Mouse (Mus musculus) limb, embryonic 11.5 days (tissue): ENCODE results near the gene Bzw2. TPM values are rescaled to one million over a fixed set of nuclear protein-coding genes. Genes with fewer than 3 reads are reported as not detected.

Experiments used
- ATAC-seq: fragments of 200-750 bp; cut with Nextera tagmentation; 2 replicates; pipeline ENCODE4 v1.8.0; 2017; ENCODE audit warnings: low read depth; ENCODE audit not compliant: insufficient number of reproducible peaks, low FRiP score, low TSS enrichment
- DNase-seq: peaks from one replicate; pipeline ENCODE4 v3.0.0-alpha.2; 2015; ENCODE audit warnings: low spot score
- H3K27ac ChIP-seq: fragments of 300-500 bp; sonication (generic); replicated peaks from 2 replicates; pipeline ENCODE4 v1.5.1; 2014; ENCODE audit warnings: low read depth, mild to moderate bottlenecking, low read length
- H3K27me3 ChIP-seq: fragments of 300-500 bp; sonication (generic); 2 replicates; pipeline ENCODE4 v1.6.1; 2014; ENCODE audit warnings: mild to moderate bottlenecking, low read length, mixed read lengths; ENCODE audit not compliant: control insufficient read depth, insufficient read depth
- H3K36me3 ChIP-seq: fragments of 300-500 bp; sonication (generic); 2 replicates; pipeline ENCODE4 v1.6.1; 2014; ENCODE audit warnings: mild to moderate bottlenecking, low read length, moderate library complexity, mixed read lengths; ENCODE audit not compliant: control insufficient read depth, insufficient read depth
- H3K4me1 ChIP-seq: fragments of 300-500 bp; sonication (generic); 2 replicates; pipeline ENCODE4 v1.6.1; 2014; ENCODE audit warnings: low read length, mixed read lengths; ENCODE audit not compliant: control insufficient read depth, insufficient read depth
- H3K4me2 ChIP-seq: fragments of 300-500 bp; sonication (generic); 2 replicates; pipeline ENCODE4 v1.6.1; 2014; ENCODE audit warnings: low read depth, mild to moderate bottlenecking, moderate library complexity; ENCODE audit not compliant: severe bottlenecking
- H3K4me3 ChIP-seq: fragments of 300-500 bp; sonication (generic); 2 replicates; pipeline ENCODE4 v1.5.1; 2014; ENCODE audit warnings: low read depth, low read length
- H3K9ac ChIP-seq: fragments of 300-500 bp; sonication (generic); 2 replicates; pipeline ENCODE4 v1.6.1; 2014; ENCODE audit warnings: mild to moderate bottlenecking, low read length
- H3K9me3 ChIP-seq: fragments of 300-500 bp; sonication (generic); 2 replicates; pipeline ENCODE4 v1.6.1; 2016; ENCODE audit warnings: low read length; ENCODE audit not compliant: control insufficient read depth
- WGBS: fragments of 180-500 bp; shearing (Covaris S2); extraction: QIAGEN DNeasy Blood & Tissue Kit; methylation state at CpG from one replicate; pipeline ENCODE4 v1.1.7; 2014; 5-methylcytosine and 5-hydroxymethylcytosine counted together
- polyA plus RNA-seq: library from polyadenylated mRNA; unstranded; fragments of >200 nt; fragmentation: Nextera tagmentation; extraction: Ambion mirVana; gene quantifications from 2 replicates; pipeline ENCODE4 v1.2.1, GENCODE M21; 2014

Gene Bzw2
- polyA plus RNA-seq, 1 experiment from 2014 or later: 328 TPM

- Histone ChIP-seq H3K27me3 (no peaks in the 10 kb centered on the region), H3K4me2 (no peak overlapping the region), H3K36me3 (no peaks in the 10 kb centered on the region), H3K4me1 (peaks cover 6% of the 10 kb centered on the region; the same call in 1 of the 2 replicates), H3K27ac (no peak overlapping the region), H3K4me3 (no peak overlapping the region), H3K9ac (no peak overlapping the region), H3K9me3 (no peaks in the 10 kb centered on the region)
- DNase-seq (no peak), ATAC-seq (no peak)
- 71% methylated on average over 2 of the region's 2 CpGs for WGBS
Observed at GRCm38 (mm10) chr12:36044691-36045090, 113.2 kb downstream of the Bzw2 start.

GRCm38 (mm10) chr12:36042348-36042778 lies 115.5 kb downstream of the Bzw2 start, which contains the start of gene Tspan13:
Gene Tspan13, minus strand, starts transcription at chr12:36042500.
- 0% methylated on average over 35 of the region's 35 CpGs for WGBS
- Histone ChIP-seq H3K4me2 (peak within 1 kb of the TSS; percentile 90), H3K27me3 (no peaks in the 10 kb centered on the region), H3K9me3 (no peaks in the 10 kb centered on the region), H3K9ac (peak within 1 kb of the TSS; percentile 88), H3K4me1 (peaks cover 6% of the 10 kb centered on the region; the same call in 1 of the 2 replicates), H3K4me3 (peak within 1 kb of the TSS; percentile 91), H3K36me3 (no peaks in the 10 kb centered on the region), H3K27ac (0 out of 2 replicates have a peak within 1 kb of the TSS, but pooled peaks have one; percentile 21)
- ATAC-seq (peak; percentile 99), DNase-seq (peak; percentile 92)

Other genes starting within 250 kb of the Bzw2 start
- gene Agr3, start 232.5 kb downstream of the Bzw2 start, polyA plus RNA-seq: 0.24 TPM in 1 of 2 replicates, not detected in the other
- not detected in 2 replicates for gene Agr2, start 165.2 kb downstream of the Bzw2 start, polyA plus RNA-seq
- gene Tspan13, start 115.6 kb downstream of the Bzw2 start, polyA plus RNA-seq: 54.7 and 57.6 TPM in 2 replicates
- gene Ankmy2, start 966 bp downstream of the Bzw2 start, polyA plus RNA-seq: 28.1 and 28.5 TPM in 2 replicates
- not detected in 2 replicates for gene Lrrc72, start 95.3 kb upstream of the Bzw2 start, polyA plus RNA-seq
- gene Sostdc1, start 156.1 kb upstream of the Bzw2 start, polyA plus RNA-seq: 22.6 and 31.0 TPM in 2 replicates
- 5.1 and 5.5 TPM in 2 replicates for gene Ispd, start 223.4 kb upstream of the Bzw2 start, polyA plus RNA-seq
- gene D630036H23Rik, start 224.1 kb upstream of the Bzw2 start, polyA plus RNA-seq: 2.0 and 2.7 TPM in 2 replicates